Mouse (Mus musculus): ENCODE data around the gene Otc.

- TF ChIP-seq POLR2A (IDR thresholded peaks at IDR 0.05; ENCODE audit: low read depth, low read length): no peak
- no peak for TF ChIP-seq CTCF (IDR thresholded peaks at IDR 0.05; ENCODE audit: extremely low read depth, insufficient read depth, insufficient read length, insufficient replicate concordance)
Measured at GRCm38 (mm10) chrX:10239515-10239914, 12.6 kb upstream of the Otc start.
